Mouse (Mus musculus) E14TG2a.4 (cell line): Measurements from ENCODE around the gene Tarm1.

ENCODE experiments used
- H3K27me3 ChIP-seq: 2 replicates; pipeline ENCODE4 v1.6.1; 2014; ENCODE audit warnings: low read length, control low read depth; ENCODE audit not compliant: insufficient read depth
- H3K36me3 ChIP-seq: 2 replicates; pipeline ENCODE4 v1.6.1; 2014; ENCODE audit warnings: low read length, control low read depth; ENCODE audit not compliant: insufficient read depth
- H3K4me1 ChIP-seq: replicated peaks from 2 replicates; pipeline ENCODE4 v1.6.1; 2014; ENCODE audit warnings: low read depth, low read length, control low read depth
- H3K4me3 ChIP-seq: replicated peaks from 2 replicates; pipeline ENCODE4 v1.5.1; 2014; ENCODE audit warnings: mild to moderate bottlenecking, low read length
- H3K9me3 ChIP-seq: 2 replicates; pipeline ENCODE4 v1.6.1; 2014; ENCODE audit warnings: low read length, control low read depth
- CTCF ChIP-seq: conservative IDR thresholded peaks from 2 replicates; pipeline ENCODE4 v1.5.1; 2014; ENCODE audit warnings: low read length
- NANOG ChIP-seq: IDR thresholded peaks from 2 replicates; pipeline ENCODE4 v1.6.1; 2014; ENCODE audit warnings: borderline replicate concordance, low read length, mixed read lengths
- POU5F1 ChIP-seq: IDR thresholded peaks from 2 replicates; pipeline ENCODE4 v1.6.1; 2014; ENCODE audit warnings: low read length, borderline replicate concordance

Tarm1 gene

DNA sequence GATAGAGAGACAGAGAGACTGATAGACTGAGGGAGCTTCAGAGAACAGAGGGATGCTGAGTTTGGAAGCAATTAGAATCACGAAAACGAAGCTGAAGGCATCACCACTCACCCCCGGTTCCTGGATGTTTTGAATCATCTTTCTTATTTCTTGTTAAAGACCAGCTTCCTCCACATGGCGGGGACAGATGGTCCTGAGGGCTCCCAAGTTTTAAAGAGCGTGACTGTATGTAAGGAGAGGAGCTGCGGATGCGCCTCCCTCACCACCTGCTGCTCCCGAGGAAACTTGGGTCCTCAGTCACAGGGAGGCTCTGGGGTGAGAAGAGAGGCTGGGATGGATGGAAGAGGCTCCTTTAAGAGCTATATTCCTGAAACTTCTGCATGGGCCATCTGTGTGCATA lies 42.2 kb downstream of the Tarm1 start:
- Histone ChIP-seq H3K9me3 (peaks cover 4% of the 10 kb centered on the region; the same call in 1 of the 2 replicates), H3K27me3 (peaks cover 3% of the 10 kb centered on the region; the same call in 1 of the 2 replicates), H3K4me1 (peaks cover 11% of the 10 kb centered on the region), H3K4me3 (no peak overlapping the region), H3K36me3 (no peaks in the 10 kb centered on the region)
- no peak for TF ChIP-seq CTCF
- no peak for TF ChIP-seq NANOG
- no peak for TF ChIP-seq POU5F1

DNA sequence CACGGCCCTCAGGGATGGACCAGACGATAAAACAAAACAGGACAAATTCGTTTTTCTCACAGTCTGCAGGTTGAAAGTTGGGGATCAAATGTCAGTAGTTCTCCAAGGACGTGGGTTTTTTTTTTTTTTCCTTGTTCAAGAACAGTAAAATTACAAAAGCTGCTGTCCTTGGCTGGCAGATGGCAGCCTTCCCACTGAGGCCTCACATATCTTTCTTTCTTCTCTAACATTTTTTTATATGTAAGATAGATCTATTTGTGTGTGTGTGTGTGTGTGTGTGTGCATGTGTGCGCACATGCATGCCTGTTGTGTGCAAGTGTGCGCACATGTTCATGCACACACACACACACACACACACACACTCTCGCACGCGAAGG lies 44.6 kb downstream of the Tarm1 start:
- no peaks in the 10 kb centered on the region for H3K36me3 ChIP-seq
- H3K9me3 ChIP-seq = peaks cover 4% of the 10 kb centered on the region; the same call in 1 of the 2 replicates
- H3K27me3 ChIP-seq = peaks cover 3% of the 10 kb centered on the region; the same call in 1 of the 2 replicates
- H3K4me1 ChIP-seq = peaks cover 16% of the 10 kb centered on the region
- H3K4me3 ChIP-seq = no peak overlapping the region
- TF ChIP-seq NANOG (no peak), POU5F1 (no peak), CTCF (no peak)

DNA sequence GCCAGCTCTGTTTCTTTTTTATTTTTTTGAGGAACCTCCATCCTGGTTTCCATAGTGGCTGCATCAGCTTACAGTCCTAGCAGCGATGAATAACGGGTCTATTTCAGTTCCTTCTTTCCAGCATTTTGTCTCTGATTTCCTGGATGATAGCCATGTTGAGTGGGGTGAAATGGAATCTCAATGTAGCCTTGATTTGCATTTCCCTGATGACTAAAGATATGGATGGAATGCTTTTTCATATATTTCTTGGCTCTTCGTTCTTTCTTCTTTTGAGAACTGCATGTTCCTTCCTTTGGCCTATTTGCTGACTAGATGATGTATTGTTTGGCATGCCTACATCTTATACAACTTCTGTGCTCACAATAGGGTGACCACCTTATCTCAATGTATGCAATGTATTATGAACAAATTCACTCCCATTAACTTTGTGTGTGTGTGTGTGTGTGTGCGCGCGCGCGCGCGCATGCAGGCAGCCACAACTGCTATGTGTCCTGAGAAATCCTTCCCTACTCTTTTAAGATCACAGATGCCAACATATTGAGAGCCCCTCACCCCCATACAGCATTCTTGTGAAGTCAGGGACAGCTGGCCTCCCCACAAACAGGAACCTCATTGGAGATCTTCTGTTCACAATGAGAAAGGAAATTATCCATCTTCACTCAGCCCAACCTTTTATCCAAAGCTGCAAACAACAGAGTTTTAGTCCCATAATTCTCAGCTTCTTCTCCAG lies 45.1 kb downstream of the Tarm1 start:
- Histone ChIP-seq H3K36me3 (no peaks in the 10 kb centered on the region), H3K4me1 (peaks cover 17% of the 10 kb centered on the region), H3K4me3 (no peak overlapping the region), H3K27me3 (peaks cover 3% of the 10 kb centered on the region; the same call in 1 of the 2 replicates), H3K9me3 (peaks cover 4% of the 10 kb centered on the region; the same call in 1 of the 2 replicates)
- TF ChIP-seq NANOG (no peak), CTCF (no peak), POU5F1 (no peak)

DNA sequence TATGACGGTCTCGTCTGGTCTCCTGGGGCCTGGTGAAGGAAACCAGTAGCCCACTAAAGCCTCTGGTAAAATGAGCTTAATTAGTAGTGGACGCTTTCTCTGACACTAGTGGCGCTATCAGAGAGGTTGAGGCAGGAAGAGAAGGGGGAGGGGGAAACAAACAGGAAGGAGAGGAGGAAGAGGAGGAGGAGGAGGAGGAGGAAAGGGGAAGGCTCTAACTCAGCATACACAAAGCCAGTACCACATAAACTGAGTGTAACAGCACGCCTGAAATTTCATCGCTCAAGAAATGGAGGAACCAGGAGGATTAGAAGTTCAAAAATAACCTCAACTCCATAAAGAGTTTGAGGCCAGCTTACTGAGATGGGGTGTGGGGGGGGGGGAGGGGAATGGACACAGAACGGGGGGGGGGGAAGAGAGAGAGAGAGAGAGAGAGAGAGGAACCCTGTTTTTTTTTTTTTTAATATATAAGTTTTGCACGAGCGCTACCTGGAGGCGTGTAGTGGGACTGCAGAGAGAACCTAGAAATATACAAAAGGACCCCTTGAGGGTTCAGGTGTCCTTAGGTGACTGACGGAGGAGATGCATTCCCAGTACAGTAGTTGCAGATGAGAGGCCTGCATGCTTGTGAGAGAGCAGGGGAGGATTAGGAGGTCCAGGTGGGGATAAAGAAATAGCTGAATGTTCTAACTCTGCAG lies 48.8 kb downstream of the Tarm1 start:
- Histone ChIP-seq H3K36me3 (no peaks in the 10 kb centered on the region), H3K4me3 (no peak overlapping the region), H3K4me1 (peaks cover 50% of the 10 kb centered on the region), H3K9me3 (no peaks in the 10 kb centered on the region), H3K27me3 (no peaks in the 10 kb centered on the region)
- no peak for TF ChIP-seq POU5F1
- no peak for TF ChIP-seq NANOG
- no peak for TF ChIP-seq CTCF

DNA sequence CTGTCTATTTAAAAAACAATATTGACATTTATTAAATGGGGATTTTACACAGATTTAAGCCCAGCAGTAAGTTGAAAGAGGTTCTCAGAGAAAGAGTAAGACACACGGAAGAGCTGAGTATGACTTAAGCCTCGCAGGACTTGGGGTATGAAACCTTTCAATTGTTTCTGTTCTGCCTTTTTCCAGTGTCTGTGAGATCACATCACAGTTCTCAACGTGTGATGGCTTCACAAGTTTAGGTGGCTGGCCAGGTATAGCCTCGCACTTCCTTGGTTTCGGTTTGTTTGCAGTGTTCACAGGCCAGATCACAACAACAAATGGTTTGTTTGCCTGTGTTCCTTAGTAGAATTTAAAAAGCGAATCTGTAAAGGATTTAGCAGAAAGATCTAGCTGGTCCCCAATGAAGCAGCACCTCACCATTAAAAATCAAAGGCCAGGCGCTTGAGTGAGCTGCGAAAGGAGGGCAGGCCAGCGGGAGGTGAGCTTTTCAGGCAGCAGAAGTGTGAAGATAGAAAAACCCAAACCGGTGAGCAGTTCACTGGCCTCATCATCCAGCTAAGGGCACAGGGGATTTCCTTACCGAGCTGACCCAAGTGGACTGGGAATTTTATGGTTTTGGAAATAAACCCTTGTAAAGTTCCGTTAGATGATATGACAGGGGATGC lies 49.5 kb downstream of the Tarm1 start:
- no peaks in the 10 kb centered on the region for H3K36me3 ChIP-seq
- H3K27me3 ChIP-seq = no peaks in the 10 kb centered on the region
- H3K4me1 ChIP-seq = peaks cover 50% of the 10 kb centered on the region
- no peak overlapping the region for H3K4me3 ChIP-seq
- TF ChIP-seq NANOG (no peak), CTCF (no peak), POU5F1 (no peak)
- H3K9me3 ChIP-seq = no peaks in the 10 kb centered on the region

DNA sequence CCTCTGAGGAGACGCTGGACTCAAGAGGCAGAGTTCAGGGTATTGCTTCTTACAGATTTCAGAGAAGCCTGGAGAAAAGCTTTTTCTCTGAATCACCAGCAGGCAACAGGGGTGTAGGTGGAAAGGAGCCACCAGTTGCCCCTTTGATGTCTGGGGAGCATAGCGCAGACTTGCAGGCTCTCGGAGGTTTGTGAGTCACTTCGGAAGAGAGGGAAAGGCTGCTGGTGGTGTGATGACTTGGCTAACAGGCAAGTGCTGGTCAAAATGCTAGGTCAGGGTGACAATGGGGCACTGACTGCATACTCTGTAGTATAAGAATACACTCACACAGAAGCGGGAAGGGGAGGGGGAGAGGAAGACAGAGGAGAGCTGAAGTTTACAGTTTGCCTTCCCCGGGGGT lies 51.3 kb downstream of the Tarm1 start:
- H3K4me3 ChIP-seq = no peak overlapping the region
- H3K36me3 ChIP-seq = no peaks in the 10 kb centered on the region
- H3K9me3 ChIP-seq = no peaks in the 10 kb centered on the region
- TF ChIP-seq CTCF (no peak), NANOG (no peak), POU5F1 (no peak)
- no peaks in the 10 kb centered on the region for H3K27me3 ChIP-seq
- H3K4me1 ChIP-seq = peaks cover 42% of the 10 kb centered on the region

DNA sequence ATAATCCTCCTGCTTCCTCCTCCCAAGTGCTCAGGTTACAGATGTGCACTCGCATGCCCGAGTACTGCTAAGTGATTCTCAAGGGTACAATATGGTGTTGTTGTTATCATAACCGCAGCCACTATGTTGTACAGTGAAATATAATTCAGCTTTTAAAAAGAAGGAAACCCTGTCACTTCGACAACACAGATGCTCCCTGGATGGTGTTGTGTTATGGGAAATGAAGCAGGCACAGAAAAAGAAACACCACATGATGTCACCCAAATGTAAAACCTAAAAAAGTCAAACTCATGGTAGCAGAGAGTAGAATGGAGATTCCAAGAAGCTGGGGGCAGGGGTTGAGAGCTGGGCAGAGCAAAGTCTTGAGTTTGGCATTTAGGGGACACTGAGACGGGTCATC lies 51.8 kb downstream of the Tarm1 start:
- no peaks in the 10 kb centered on the region for H3K9me3 ChIP-seq
- H3K36me3 ChIP-seq = no peaks in the 10 kb centered on the region
- no peak overlapping the region for H3K4me3 ChIP-seq
- TF ChIP-seq NANOG (no peak), POU5F1 (no peak), CTCF (no peak)
- no peaks in the 10 kb centered on the region for H3K27me3 ChIP-seq
- H3K4me1 ChIP-seq = peaks cover 42% of the 10 kb centered on the region

DNA sequence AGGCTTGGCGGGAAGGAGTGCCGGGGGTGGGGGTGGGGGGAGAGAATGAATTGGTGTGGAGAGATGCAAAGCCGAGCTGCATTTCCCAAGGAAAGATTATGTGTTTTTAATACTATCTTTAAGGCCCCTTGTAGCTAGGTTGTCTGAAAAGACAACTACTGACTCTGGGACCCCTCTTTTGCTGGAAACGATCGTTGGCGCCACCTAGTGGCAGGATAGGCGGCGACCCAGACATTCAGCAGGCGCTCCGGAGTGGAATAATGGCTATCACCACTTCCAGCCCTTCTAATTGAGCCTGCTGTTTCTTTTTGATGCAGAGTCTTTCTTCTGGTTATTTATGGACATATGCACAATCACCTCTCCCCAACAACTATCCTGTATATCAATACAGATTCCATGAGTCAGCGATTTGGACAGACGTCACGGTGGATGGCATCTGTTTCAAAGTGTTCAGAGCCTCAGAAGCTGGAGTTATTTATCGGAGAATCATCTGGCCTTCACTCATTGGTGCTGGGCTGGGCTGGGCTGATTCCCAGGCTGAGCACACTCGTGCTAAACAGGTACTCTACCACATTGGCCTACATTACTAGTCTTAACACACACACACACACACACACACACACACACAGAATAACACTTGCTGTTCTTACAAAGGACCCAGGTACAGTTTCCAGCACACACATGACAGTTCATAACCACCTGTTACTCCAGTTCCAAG lies 53.5 kb downstream of the Tarm1 start:
- Histone ChIP-seq H3K36me3 (no peaks in the 10 kb centered on the region), H3K9me3 (no peaks in the 10 kb centered on the region), H3K4me1 (peaks cover 38% of the 10 kb centered on the region), H3K27me3 (no peaks in the 10 kb centered on the region), H3K4me3 (no peak overlapping the region)
- TF ChIP-seq NANOG (no peak), CTCF (peak; percentile 87)
